In genomic region chr11:120641255-120641654, GRCm38 (mm10) we compare ENCODE assay signal across 19 mouse cellular contexts. TPM values are rescaled to one million over a fixed set of nuclear protein-coding genes. Genes with fewer than 3 reads are reported as not detected.
DNase-seq lines count a peak whose midpoint lies in the region; ATAC-seq and TF ChIP-seq lines count a peak whose summit lies in the region.
"Had no signal": no experiment of that assay in that cellular context is flagged by ENCODE, and none has a peak within 500 bp of the region (broad histone marks: within the 10 kb centered on the region; RNA-seq: fewer than 3 reads in every experiment).

No protein-coding gene starts in this region.

- H3K27ac ChIP-seq in hindbrain, embryonic 10.5 days, result peak overlapping the region; percentile 2; the same call in 1 of the 2 replicates
- H3K27ac ChIP-seq in hindbrain, embryonic 16.5 days (ENCODE audit: low read depth, low read length), result no peak overlapping the region
- H3K27ac ChIP-seq in midbrain, embryonic 13.5 days, result no peak overlapping the region
- no peak overlapping the region for H3K27ac ChIP-seq in midbrain, postnatal 0 days (ENCODE audit: low read depth, low read length)
- no peak overlapping the region for H3K27ac ChIP-seq in embryonic facial prominence, embryonic 11.5 days (replicated peaks; ENCODE audit: low read depth, low read length)
- no peak overlapping the region for H3K27ac ChIP-seq in limb, embryonic 13.5 days
- H3K27ac ChIP-seq in thymus, adult 2 months (ENCODE audit: control insufficient read depth, insufficient read depth, low read length), result no peak overlapping the region
- H3K27ac ChIP-seq: forebrain, embryonic 15.5 days; gastrocnemius, adult 2 months; heart, adult 2 months; hindbrain, postnatal 0 days had no signal

- no peaks in the 10 kb centered on the region for H3K9me3 ChIP-seq in hindbrain, embryonic 10.5 days
- no peaks in the 10 kb centered on the region for H3K9me3 ChIP-seq in hindbrain, embryonic 16.5 days (ENCODE audit: control insufficient read depth, low read length)
- H3K9me3 ChIP-seq in midbrain, embryonic 13.5 days, result no peaks in the 10 kb centered on the region
- H3K9me3 ChIP-seq in midbrain, postnatal 0 days (ENCODE audit: low read length), result no peaks in the 10 kb centered on the region
- no peaks in the 10 kb centered on the region for H3K9me3 ChIP-seq in embryonic facial prominence, embryonic 11.5 days (replicated peaks; ENCODE audit: control insufficient read depth, low read length)
- H3K9me3 ChIP-seq in limb, embryonic 13.5 days, result no peaks in the 10 kb centered on the region
- H3K9me3 ChIP-seq: forebrain, embryonic 15.5 days; G1E had no signal

- no peak overlapping the region for H3K4me2 ChIP-seq in hindbrain, embryonic 16.5 days (ENCODE audit: low read length)
- no peak overlapping the region for H3K4me2 ChIP-seq in midbrain, embryonic 13.5 days (replicated peaks)
- no peak overlapping the region for H3K4me2 ChIP-seq in midbrain, postnatal 0 days (ENCODE audit: low read depth, low read length, poor library complexity, severe bottlenecking)
- H3K4me2 ChIP-seq in embryonic facial prominence, embryonic 11.5 days (ENCODE audit: low read depth, low read length), result no peak overlapping the region
- H3K4me2 ChIP-seq in limb, embryonic 13.5 days (replicated peaks), result 0 out of 2 replicates have a peak overlapping the region, but pooled peaks have one; percentile 3
- H3K4me2 ChIP-seq: forebrain, embryonic 15.5 days had no signal

- 69% methylated on average over 9 of the region's 9 CpGs for WGBS in hindbrain, embryonic 10.5 days
- WGBS in hindbrain, embryonic 16.5 days, result 66% methylated on average over 9 of the region's 9 CpGs
- WGBS in midbrain, embryonic 13.5 days, result 66% methylated on average over 9 of the region's 9 CpGs
- WGBS in midbrain, postnatal 0 days, result 70% methylated on average over 9 of the region's 9 CpGs
- WGBS in embryonic facial prominence, embryonic 11.5 days, result 61% methylated on average over 9 of the region's 9 CpGs
- 50% methylated on average over 9 of the region's 9 CpGs for WGBS in limb, embryonic 13.5 days
- WGBS in thymus, adult 2 months, result 91% methylated on average over 9 of the region's 9 CpGs

- no peak for DNase-seq in hindbrain, embryonic 10.5 days (ENCODE audit: low spot score)
- DNase-seq in midbrain, postnatal 0 days (ENCODE audit: low spot score), result no peak
- DNase-seq in embryonic facial prominence, embryonic 11.5 days (ENCODE audit: low spot score), result no peak
- DNase-seq in thymus, adult 2 months, result no peak
- DNase-seq: cerebellum, adult 9-11 months; gastrocnemius, adult 2 months; heart, adult 2 months; kidney, adult 18-20 months; layer of hippocampus, adult 9-11 months; liver; lung, adult 18-20 months had no signal

- TF ChIP-seq POLR2A in thymus, adult 2 months (IDR thresholded peaks at IDR 0.05; ENCODE audit: control insufficient read depth, extremely low read depth, insufficient read depth, low read length, poor library complexity), result no peak

- peaks cover 20% of the 10 kb centered on the region for H3K27me3 ChIP-seq in hindbrain, embryonic 10.5 days (ENCODE audit: insufficient read depth, poor library complexity, severe bottlenecking)
- H3K27me3 ChIP-seq in hindbrain, embryonic 16.5 days (replicated peaks; ENCODE audit: control insufficient read depth, insufficient read depth, low read length), result no peaks in the 10 kb centered on the region
- peaks cover 8% of the 10 kb centered on the region; the same call in 1 of the 2 replicates for H3K27me3 ChIP-seq in midbrain, embryonic 13.5 days
- no peaks in the 10 kb centered on the region for H3K27me3 ChIP-seq in midbrain, postnatal 0 days (ENCODE audit: insufficient read depth, low read length)
- H3K27me3 ChIP-seq in embryonic facial prominence, embryonic 11.5 days (ENCODE audit: control insufficient read depth, insufficient read depth, low read length), result no peaks in the 10 kb centered on the region
- H3K27me3 ChIP-seq in limb, embryonic 13.5 days, result peaks cover 9% of the 10 kb centered on the region; the same call in 1 of the 2 replicates
- H3K27me3 ChIP-seq in thymus, adult 2 months (ENCODE audit: control insufficient read depth, insufficient read depth, low read length), result no peaks in the 10 kb centered on the region; the same call in 1 of the 2 replicates

- no peak for TF ChIP-seq CTCF in midbrain, postnatal 0 days (IDR thresholded peaks at IDR 0.05)
- TF ChIP-seq CTCF in thymus, adult 2 months (IDR thresholded peaks at IDR 0.05; ENCODE audit: borderline replicate concordance, control insufficient read depth, extremely low read depth, insufficient read depth, low read length, poor library complexity), result no peak

- no peaks in the 10 kb centered on the region for H3K36me3 ChIP-seq in hindbrain, embryonic 10.5 days
- H3K36me3 ChIP-seq in hindbrain, embryonic 16.5 days (ENCODE audit: control insufficient read depth, insufficient read depth, low read length), result no peaks in the 10 kb centered on the region
- H3K36me3 ChIP-seq in midbrain, embryonic 13.5 days, result no peaks in the 10 kb centered on the region
- H3K36me3 ChIP-seq in midbrain, postnatal 0 days (ENCODE audit: insufficient read depth, low read length), result no peaks in the 10 kb centered on the region
- H3K36me3 ChIP-seq in embryonic facial prominence, embryonic 11.5 days (replicated peaks; ENCODE audit: control insufficient read depth, insufficient read depth, low read depth, low read length), result no peaks in the 10 kb centered on the region
- H3K36me3 ChIP-seq in limb, embryonic 13.5 days, result no peaks in the 10 kb centered on the region
- H3K36me3 ChIP-seq in thymus, adult 2 months (ENCODE audit: control insufficient read depth, insufficient read depth, low read length), result no peaks in the 10 kb centered on the region
- H3K36me3 ChIP-seq: forebrain, embryonic 15.5 days had no signal

- H3K9ac ChIP-seq in hindbrain, embryonic 16.5 days (ENCODE audit: low read depth, low read length), result no peak overlapping the region
- peak overlapping the region; percentile 40; the same call in 1 of the 2 replicates for H3K9ac ChIP-seq in midbrain, embryonic 13.5 days (replicated peaks)
- H3K9ac ChIP-seq in midbrain, postnatal 0 days (replicated peaks; ENCODE audit: low read length, poor library complexity, severe bottlenecking), result no peak overlapping the region
- H3K9ac ChIP-seq in embryonic facial prominence, embryonic 11.5 days (replicated peaks; ENCODE audit: low read length), result peak overlapping the region; percentile 28
- peak overlapping the region; percentile 27 for H3K9ac ChIP-seq in limb, embryonic 13.5 days
- H3K9ac ChIP-seq: forebrain, embryonic 15.5 days had no signal

- no peak for ATAC-seq in hindbrain, embryonic 16.5 days
- no peak for ATAC-seq in midbrain, embryonic 13.5 days
- ATAC-seq in midbrain, postnatal 0 days (ENCODE audit: low FRiP score), result no peak
- ATAC-seq in embryonic facial prominence, embryonic 11.5 days (replicated peaks; ENCODE audit: insufficient number of reproducible peaks, low FRiP score, low TSS enrichment, low read depth), result no peak
- no peak for ATAC-seq in limb, embryonic 13.5 days (ENCODE audit: low FRiP score, low read depth)
- ATAC-seq: forebrain, embryonic 15.5 days; hindbrain, postnatal 0 days had no signal

- no peak overlapping the region for H3K4me3 ChIP-seq in hindbrain, embryonic 10.5 days
- H3K4me3 ChIP-seq in hindbrain, embryonic 16.5 days (ENCODE audit: low read length), result no peak overlapping the region
- no peak overlapping the region for H3K4me3 ChIP-seq in midbrain, embryonic 13.5 days (replicated peaks)
- no peak overlapping the region for H3K4me3 ChIP-seq in midbrain, postnatal 0 days (ENCODE audit: low read depth, low read length)
- no peak overlapping the region for H3K4me3 ChIP-seq in embryonic facial prominence, embryonic 11.5 days (ENCODE audit: low read depth, low read length)
- no peak overlapping the region for H3K4me3 ChIP-seq in limb, embryonic 13.5 days
- H3K4me3 ChIP-seq in thymus, adult 2 months (ENCODE audit: control insufficient read depth, insufficient read depth, low read length), result no peak overlapping the region
- H3K4me3 ChIP-seq: forebrain, embryonic 15.5 days; gastrocnemius, adult 2 months; heart, adult 2 months had no signal

- H3K4me1 ChIP-seq in hindbrain, embryonic 10.5 days (replicated peaks), result peaks cover 31% of the 10 kb centered on the region
- peaks cover 8% of the 10 kb centered on the region for H3K4me1 ChIP-seq in hindbrain, embryonic 16.5 days (ENCODE audit: control insufficient read depth, insufficient read depth, low read depth, low read length)
- peaks cover 16% of the 10 kb centered on the region for H3K4me1 ChIP-seq in midbrain, embryonic 13.5 days (replicated peaks)
- no peaks in the 10 kb centered on the region for H3K4me1 ChIP-seq in midbrain, postnatal 0 days (ENCODE audit: insufficient read depth, low read length)
- H3K4me1 ChIP-seq in embryonic facial prominence, embryonic 11.5 days (ENCODE audit: control insufficient read depth, insufficient read depth, low read length), result peaks cover 3% of the 10 kb centered on the region; the same call in 1 of the 2 replicates
- H3K4me1 ChIP-seq in limb, embryonic 13.5 days, result peaks cover 24% of the 10 kb centered on the region
- H3K4me1 ChIP-seq in thymus, adult 2 months (replicated peaks; ENCODE audit: control insufficient read depth, insufficient read depth, low read length), result peaks cover 19% of the 10 kb centered on the region

RNA-seq across cellular contexts. Expression of gene Pycr1, which starts 2.3 kb away (rescaled TPM):
- polyA plus RNA-seq in hindbrain, embryonic 10.5 days (2016; fragmentation: Nextera tagmentation; extraction: Ambion mirVana), result 37.6 and 38.7 TPM in 2 replicates
- 18.0 and 20.0 TPM in 2 replicates for polyA plus RNA-seq in hindbrain, embryonic 16.5 days (2015; fragmentation: Nextera tagmentation; extraction: Ambion mirVana)
- 23.2 and 25.0 TPM in 2 replicates for polyA plus RNA-seq in midbrain, embryonic 13.5 days (2015; fragmentation: Nextera tagmentation; extraction: Ambion mirVana)
- 8.6 and 10.8 TPM in 2 replicates for total RNA-seq in midbrain, postnatal 0 days (2014; rRNA removed)
- polyA plus RNA-seq in midbrain, postnatal 0 days (2015; fragmentation: Nextera tagmentation; extraction: Ambion mirVana), result 10.4 and 11.7 TPM in 2 replicates
- polyA plus RNA-seq in embryonic facial prominence, embryonic 11.5 days (2014; fragmentation: Nextera tagmentation; extraction: Ambion mirVana), result 26.3 and 27.1 TPM in 2 replicates
- polyA plus RNA-seq in limb, embryonic 13.5 days (2015; fragmentation: Nextera tagmentation; extraction: Ambion mirVana), result 43.7 and 45.6 TPM in 2 replicates
- polyA plus RNA-seq in thymus, adult 2 months (2012; rRNA removed), result 2.8 and 3.4 TPM in 2 replicates
- total RNA-seq: neutrophil, adult 5-6 weeks had no signal

RNA-seq across cellular contexts. Expression of gene Myadml2, which starts 6.7 kb away (rescaled TPM):
- not detected in 2 replicates for polyA plus RNA-seq in hindbrain, embryonic 10.5 days (2016; fragmentation: Nextera tagmentation; extraction: Ambion mirVana)
- polyA plus RNA-seq in hindbrain, embryonic 16.5 days (2015; fragmentation: Nextera tagmentation; extraction: Ambion mirVana), result 1.1 and 2.4 TPM in 2 replicates
- 0.78 and 0.84 TPM in 2 replicates for polyA plus RNA-seq in midbrain, embryonic 13.5 days (2015; fragmentation: Nextera tagmentation; extraction: Ambion mirVana)
- total RNA-seq in midbrain, postnatal 0 days (2014; rRNA removed), result 1.5 and 1.6 TPM in 2 replicates
- polyA plus RNA-seq in midbrain, postnatal 0 days (2015; fragmentation: Nextera tagmentation; extraction: Ambion mirVana), result 1.4 and 1.7 TPM in 2 replicates
- not detected in 2 replicates for polyA plus RNA-seq in embryonic facial prominence, embryonic 11.5 days (2014; fragmentation: Nextera tagmentation; extraction: Ambion mirVana)
- 0.36 and 1.3 TPM in 2 replicates for polyA plus RNA-seq in limb, embryonic 13.5 days (2015; fragmentation: Nextera tagmentation; extraction: Ambion mirVana)
- polyA plus RNA-seq in thymus, adult 2 months (2012; rRNA removed), result 1.2 and 3.2 TPM in 2 replicates
- total RNA-seq: G1E; neutrophil, adult 5-6 weeks had no signal
- polyA plus RNA-seq: forebrain, embryonic 15.5 days; G1E had no signal

RNA-seq across cellular contexts. Expression of gene Mafg, which starts 7.9 kb away (rescaled TPM):
- polyA plus RNA-seq in hindbrain, embryonic 10.5 days (2016; fragmentation: Nextera tagmentation; extraction: Ambion mirVana), result 23.1 and 26.2 TPM in 2 replicates
- 25.4 and 34.6 TPM in 2 replicates for polyA plus RNA-seq in hindbrain, embryonic 16.5 days (2015; fragmentation: Nextera tagmentation; extraction: Ambion mirVana)
- polyA plus RNA-seq in midbrain, embryonic 13.5 days (2015; fragmentation: Nextera tagmentation; extraction: Ambion mirVana), result 24.4 and 31.2 TPM in 2 replicates
- 42.1 and 46.5 TPM in 2 replicates for total RNA-seq in midbrain, postnatal 0 days (2014; rRNA removed)
- polyA plus RNA-seq in midbrain, postnatal 0 days (2015; fragmentation: Nextera tagmentation; extraction: Ambion mirVana), result 40.8 and 41.7 TPM in 2 replicates
- 16.7 and 18.1 TPM in 2 replicates for polyA plus RNA-seq in embryonic facial prominence, embryonic 11.5 days (2014; fragmentation: Nextera tagmentation; extraction: Ambion mirVana)
- polyA plus RNA-seq in limb, embryonic 13.5 days (2015; fragmentation: Nextera tagmentation; extraction: Ambion mirVana), result 27.0 and 28.9 TPM in 2 replicates
- polyA plus RNA-seq in thymus, adult 2 months (2012; rRNA removed), result 33.6 and 35.5 TPM in 2 replicates

RNA-seq across cellular contexts. Expression of gene Sirt7, which starts 16.2 kb away (rescaled TPM):
- polyA plus RNA-seq in hindbrain, embryonic 10.5 days (2016; fragmentation: Nextera tagmentation; extraction: Ambion mirVana), result 37.0 and 42.4 TPM in 2 replicates
- 39.4 and 41.3 TPM in 2 replicates for polyA plus RNA-seq in hindbrain, embryonic 16.5 days (2015; fragmentation: Nextera tagmentation; extraction: Ambion mirVana)
- polyA plus RNA-seq in midbrain, embryonic 13.5 days (2015; fragmentation: Nextera tagmentation; extraction: Ambion mirVana), result 42.7 and 51.3 TPM in 2 replicates
- total RNA-seq in midbrain, postnatal 0 days (2014; rRNA removed), result 31.3 and 39.7 TPM in 2 replicates
- 34.7 and 36.0 TPM in 2 replicates for polyA plus RNA-seq in midbrain, postnatal 0 days (2015; fragmentation: Nextera tagmentation; extraction: Ambion mirVana)
- 20.7 and 20.8 TPM in 2 replicates for polyA plus RNA-seq in embryonic facial prominence, embryonic 11.5 days (2014; fragmentation: Nextera tagmentation; extraction: Ambion mirVana)
- 25.6 and 28.8 TPM in 2 replicates for polyA plus RNA-seq in limb, embryonic 13.5 days (2015; fragmentation: Nextera tagmentation; extraction: Ambion mirVana)
- 169 and 184 TPM in 2 replicates for polyA plus RNA-seq in thymus, adult 2 months (2012; rRNA removed)

RNA-seq across cellular contexts. Expression of gene Notum, which starts 19.7 kb away (rescaled TPM):
- polyA plus RNA-seq in hindbrain, embryonic 10.5 days (2016; fragmentation: Nextera tagmentation; extraction: Ambion mirVana), result 2.3 and 4.3 TPM in 2 replicates
- 3.1 and 3.8 TPM in 2 replicates for polyA plus RNA-seq in hindbrain, embryonic 16.5 days (2015; fragmentation: Nextera tagmentation; extraction: Ambion mirVana)
- polyA plus RNA-seq in midbrain, embryonic 13.5 days (2015; fragmentation: Nextera tagmentation; extraction: Ambion mirVana), result 0.46 and 0.65 TPM in 2 replicates
- total RNA-seq in midbrain, postnatal 0 days (2014; rRNA removed), result 5.5 and 10.5 TPM in 2 replicates
- polyA plus RNA-seq in midbrain, postnatal 0 days (2015; fragmentation: Nextera tagmentation; extraction: Ambion mirVana), result 3.1 and 3.6 TPM in 2 replicates
- 2.5 and 3.2 TPM in 2 replicates for polyA plus RNA-seq in embryonic facial prominence, embryonic 11.5 days (2014; fragmentation: Nextera tagmentation; extraction: Ambion mirVana)
- 4.3 and 6.5 TPM in 2 replicates for polyA plus RNA-seq in limb, embryonic 13.5 days (2015; fragmentation: Nextera tagmentation; extraction: Ambion mirVana)
- polyA plus RNA-seq in thymus, adult 2 months (2012; rRNA removed), result 0.24 and 0.89 TPM in 2 replicates
- total RNA-seq: gastrocnemius, adult 2 months; neutrophil, adult 5-6 weeks had no signal
- polyA plus RNA-seq: G1E; thymus, postnatal 0 days had no signal

Comparison
In these comparisons a context has a peak if more than half of its experiments do, and no peak if none do; other contexts are left out.
1. H3K9ac ChIP-seq: peak in midbrain, embryonic 13.5 days (single experiment), embryonic facial prominence, embryonic 11.5 days (single experiment) and limb, embryonic 13.5 days (single experiment); none in hindbrain, embryonic 16.5 days (single experiment) and midbrain, postnatal 0 days (single experiment).